Mouse (Mus musculus) ovary, postnatal 14 days (tissue): ENCODE measurements around the gene Dnajb5.
A peak's percentile ranks its signal among the peaks of the same experiment; 100 is the strongest.

Experiments
- DNase-seq: peaks from one replicate; pipeline ENCODE4 v3.0.0; 2022; ENCODE audit warnings: low spot score

The Dnajb5 gene

DNA sequence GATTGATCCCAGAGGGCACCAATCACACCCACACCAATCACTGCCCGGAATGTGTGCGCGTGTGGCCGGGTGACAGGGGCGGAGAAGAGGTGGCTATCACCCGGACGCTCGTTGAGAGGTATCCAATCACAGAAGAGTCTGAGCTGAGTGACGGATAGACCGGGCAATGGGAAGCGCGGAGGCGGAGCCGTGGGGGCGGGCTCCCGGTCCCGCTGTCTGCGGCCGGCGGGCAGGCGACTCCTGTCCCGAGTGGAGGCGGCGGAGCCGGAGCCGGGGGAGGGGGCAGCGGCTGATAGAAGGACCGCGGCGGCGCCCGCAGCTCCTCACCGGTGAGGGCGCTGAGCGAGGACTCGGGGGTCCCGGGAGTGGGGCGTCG, at the start of gene Dnajb5:
Dnajb5 (plus strand) TSS at position 139 of the 376 bp plus-strand sequence.
- peak; percentile 98 for DNase-seq

DNA sequence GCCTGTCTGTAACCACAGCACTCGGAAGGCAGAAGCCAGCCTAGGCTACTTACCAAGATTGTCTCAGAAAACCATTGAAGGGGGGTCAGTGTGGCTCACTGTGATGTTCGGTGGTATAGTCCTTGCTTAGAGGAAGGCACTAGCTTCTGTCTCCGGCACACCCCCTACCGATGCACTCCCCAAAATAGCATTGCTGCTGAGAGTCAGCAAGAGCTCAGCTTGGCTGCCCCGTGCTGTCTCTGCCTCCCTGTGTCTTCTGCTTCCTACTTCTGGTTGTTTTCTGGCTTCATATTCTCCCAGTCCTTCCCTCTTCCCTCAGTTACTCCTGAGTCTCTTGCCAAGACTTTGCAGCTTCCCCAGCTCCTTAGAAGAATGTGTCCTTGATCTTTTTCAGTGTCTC, 48.7 kb upstream of the Dnajb5 start:
- no peak for DNase-seq

DNA sequence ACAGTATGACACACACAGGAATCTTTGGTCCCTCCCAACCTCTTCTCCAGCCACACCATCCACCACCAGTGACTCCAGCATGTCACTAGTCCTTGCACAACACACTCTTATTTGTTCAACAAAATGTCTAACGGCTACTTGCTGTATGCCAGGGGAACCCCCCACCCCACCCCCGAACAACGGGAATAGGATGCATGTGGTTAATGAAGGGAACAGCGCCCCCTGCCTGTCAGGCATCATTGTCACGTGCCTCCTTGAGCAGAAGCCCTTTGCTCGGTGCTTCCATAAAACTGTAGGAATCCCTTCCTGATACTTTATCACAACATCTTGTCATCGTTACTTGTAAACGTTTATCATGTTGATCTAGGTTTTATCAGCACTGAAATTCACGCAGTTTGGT, 47.4 kb upstream of the Dnajb5 start:
- DNase-seq = no peak

DNA sequence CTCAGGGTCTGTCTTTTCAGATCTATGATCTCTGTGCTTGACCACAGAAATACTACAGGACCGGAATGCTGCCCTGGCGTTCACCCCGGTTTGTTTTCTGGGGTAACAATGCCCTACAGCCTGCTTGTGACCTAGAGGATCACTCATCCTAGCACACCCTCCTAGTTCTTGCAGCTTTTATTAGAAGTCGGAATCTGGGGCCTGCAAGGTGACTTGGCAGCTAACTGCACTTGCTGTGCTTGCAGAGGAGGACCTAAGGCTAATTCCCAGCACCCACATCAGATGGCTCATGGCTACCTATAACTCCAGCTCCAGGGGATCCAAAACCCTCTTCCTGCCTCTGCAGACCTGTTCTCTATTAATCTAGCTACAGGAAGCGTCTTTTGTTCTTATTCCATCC, 46.9 kb upstream of the Dnajb5 start:
- DNase-seq = no peak

DNA sequence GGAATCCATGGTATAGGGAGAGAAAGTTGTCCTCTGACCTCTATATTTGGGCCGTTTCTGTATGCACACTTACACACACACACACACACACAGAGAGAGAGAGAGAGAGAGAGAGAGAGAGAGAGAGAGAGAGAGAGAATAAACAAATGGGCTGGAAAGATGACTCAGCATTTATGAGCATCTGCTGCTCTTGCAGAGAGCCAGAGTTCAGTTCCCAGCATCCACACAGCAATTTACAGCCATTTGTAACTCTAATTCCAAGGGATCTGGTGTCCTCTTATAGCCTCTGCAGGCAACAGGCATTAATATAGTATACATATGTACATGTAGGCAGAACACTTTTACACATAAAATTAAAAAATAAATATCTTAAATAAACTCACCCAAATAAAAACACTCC, 45.7 kb upstream of the Dnajb5 start:
- no peak for DNase-seq

DNA sequence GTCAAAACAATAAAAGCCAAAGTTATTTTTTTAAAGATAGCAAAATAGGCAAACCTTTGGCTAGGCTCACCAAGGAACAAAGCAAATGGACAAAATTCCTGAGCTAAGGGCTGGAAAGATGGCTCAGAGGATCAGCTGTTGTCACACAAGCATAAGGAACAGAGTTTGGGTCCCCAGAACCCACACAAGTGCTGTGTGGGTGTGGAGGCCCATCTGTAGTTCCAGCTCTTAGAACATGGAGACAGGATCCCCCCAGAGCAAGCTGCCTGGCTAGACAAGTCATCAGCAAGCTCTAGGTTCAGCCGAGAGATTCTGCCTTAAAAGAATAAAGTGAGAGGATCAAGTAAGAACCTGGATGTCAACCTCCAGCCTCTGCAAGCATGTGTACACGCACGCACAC, 45.1 kb upstream of the Dnajb5 start:
- no peak for DNase-seq

DNA sequence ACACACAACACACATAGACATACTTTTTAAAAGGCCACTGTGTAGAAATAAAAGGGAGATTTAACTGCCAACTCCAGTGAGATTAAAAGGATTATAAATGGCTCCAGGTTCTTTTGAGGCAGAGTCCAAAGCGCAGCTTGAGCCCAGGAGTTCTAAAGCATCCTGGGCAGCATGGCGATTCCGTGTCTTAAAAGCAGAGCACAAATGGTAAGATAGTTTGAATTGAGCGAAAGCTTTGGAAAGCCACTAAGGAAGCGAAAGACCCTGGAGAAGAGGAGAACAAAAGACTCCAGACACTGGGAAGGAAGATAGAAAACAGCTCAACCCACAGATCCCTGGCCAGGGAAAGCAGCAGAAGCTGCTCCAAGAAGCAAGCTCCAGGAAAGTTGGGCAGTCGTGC, 44.6 kb upstream of the Dnajb5 start:
- DNase-seq = no peak

DNA sequence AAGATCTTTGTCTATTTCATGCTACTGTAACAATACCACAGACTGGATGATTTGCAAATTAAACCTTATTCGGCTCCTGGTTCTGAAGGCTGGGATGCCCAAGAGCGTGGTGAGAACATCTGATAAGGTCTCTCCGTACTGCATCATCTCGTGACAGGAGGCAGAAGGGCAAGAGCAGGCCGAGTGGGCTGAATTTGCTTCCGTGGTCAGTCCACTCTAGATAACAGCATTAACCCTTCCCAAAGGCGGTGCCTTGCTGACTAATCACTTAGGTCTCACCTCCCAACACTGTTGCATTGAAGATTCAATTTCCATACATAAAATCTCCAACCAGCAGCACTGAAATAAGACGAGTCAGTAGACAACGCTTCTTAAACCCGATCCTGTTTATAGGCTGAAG, 36.2 kb upstream of the Dnajb5 start:
- no peak for DNase-seq

DNA sequence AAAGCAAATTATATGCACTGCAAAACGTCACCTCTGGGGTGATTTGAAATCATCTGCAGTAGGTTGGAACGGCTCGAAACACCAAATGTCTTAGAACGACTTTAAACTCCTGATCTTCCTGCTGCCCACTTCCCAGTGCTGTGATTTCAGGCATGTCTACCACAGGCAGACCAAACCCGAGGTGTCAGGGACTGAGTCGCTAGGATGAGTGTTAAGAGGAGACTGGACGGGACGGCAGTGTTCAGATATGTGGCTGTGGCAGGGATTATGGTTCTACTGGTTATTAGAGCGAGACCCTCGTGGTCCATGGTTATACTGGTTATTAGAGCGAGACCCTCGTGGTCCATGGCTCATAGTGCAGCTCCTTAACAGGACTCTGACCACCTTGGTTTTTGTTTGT, 34.3 kb upstream of the Dnajb5 start:
- no peak for DNase-seq

DNA sequence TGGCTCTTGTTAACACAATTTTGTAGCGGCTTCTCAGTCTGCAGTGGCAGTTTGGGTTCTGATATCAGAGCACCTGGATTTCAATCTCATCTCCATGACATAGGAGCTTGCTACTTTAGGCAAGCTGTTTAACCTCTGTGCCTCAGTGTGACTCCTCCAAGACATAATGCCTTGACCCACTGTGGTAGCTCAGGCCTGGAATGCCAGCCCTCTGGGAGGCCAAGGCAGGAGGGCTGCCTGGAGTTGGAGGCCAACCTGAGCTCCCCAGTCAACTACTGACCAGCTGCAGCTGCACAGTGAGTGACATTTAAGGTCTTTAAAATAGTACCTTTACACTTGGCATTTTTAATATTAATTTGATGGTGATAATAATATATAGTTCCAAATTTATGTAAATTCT, 33.6 kb upstream of the Dnajb5 start:
- DNase-seq = no peak

DNA sequence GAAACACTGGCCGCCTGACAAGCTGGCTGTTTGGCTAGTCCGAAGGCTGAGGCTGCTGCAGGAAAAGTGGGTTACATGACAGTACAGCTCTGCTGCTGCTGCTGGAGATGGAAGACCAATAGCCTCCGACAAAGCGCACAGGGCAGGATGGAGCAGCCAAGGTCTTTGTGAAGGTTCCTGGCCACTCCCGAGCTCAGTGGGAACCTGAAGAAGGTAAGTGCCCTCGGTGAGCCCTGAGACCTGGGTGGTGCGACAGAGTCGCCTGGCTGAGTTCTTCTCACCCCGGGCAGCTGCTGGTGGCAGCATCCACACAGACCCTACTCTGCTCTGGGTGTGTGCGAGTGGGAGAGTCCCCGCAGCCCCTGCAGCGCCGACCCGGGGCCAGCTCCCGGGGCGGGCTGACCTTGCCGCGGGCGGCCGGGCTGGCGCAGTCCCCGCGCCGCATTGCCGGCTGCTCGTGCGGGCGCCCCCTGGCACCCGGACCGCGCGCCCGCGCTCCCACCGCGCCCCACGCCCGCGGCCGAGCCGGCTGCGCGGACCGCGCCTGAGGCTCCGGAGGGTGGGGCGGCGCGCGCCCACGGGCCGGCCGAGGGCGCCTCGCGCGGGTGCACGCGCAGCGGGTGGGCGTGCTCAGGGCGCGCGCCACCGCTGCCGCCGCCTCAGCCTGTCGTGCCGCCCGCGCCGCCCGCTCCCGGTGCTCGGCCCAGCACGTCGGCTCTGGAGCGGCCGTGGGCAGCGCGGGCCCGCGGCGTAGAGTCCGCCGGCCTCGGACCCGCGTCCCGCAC, 32.8 kb upstream of the Dnajb5 start, which contains the start of gene Phf24:
Phf24 (plus strand) TSS at position 44 of the 785 bp plus-strand sequence.
- no peak for DNase-seq

DNA sequence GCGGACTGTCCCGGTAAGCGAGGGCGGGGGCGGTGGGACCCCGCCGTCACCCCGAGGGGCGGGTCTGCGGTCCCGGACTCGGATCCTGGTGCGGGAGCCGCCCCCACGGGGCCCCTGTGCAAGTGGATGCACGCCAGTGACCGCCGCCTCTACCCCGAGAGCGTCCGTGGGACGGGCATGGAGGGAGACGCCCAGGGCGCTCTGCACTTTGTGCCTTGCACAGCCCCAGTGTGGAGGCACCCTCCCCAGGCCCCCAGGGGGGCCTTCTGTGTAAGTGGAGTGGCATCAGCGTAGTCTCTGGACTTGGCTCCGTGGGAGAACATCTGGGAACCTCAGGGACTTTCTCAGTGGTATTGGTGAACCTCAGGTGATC, 32.2 kb upstream of the Dnajb5 start:
- no peak for DNase-seq

DNA sequence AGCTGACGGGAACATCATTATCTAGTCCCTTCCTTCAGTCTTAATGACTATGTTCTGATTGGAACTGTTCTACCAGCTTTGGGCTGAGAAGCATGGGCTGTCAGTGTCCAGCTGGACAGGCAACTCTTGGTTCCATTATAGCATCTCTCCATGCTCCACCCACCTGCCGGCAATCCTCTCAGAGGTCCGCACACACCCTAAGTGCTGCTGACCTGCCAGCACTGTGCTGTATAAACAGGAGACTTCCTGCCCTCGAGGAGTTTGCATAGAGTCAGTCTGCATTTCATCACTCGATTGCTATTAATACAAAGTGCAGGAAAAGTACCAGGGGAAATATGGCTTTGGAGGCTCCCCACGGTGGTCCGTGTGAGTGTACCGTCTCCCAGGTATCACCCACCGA, 28.9 kb upstream of the Dnajb5 start:
- DNase-seq = no peak

DNA sequence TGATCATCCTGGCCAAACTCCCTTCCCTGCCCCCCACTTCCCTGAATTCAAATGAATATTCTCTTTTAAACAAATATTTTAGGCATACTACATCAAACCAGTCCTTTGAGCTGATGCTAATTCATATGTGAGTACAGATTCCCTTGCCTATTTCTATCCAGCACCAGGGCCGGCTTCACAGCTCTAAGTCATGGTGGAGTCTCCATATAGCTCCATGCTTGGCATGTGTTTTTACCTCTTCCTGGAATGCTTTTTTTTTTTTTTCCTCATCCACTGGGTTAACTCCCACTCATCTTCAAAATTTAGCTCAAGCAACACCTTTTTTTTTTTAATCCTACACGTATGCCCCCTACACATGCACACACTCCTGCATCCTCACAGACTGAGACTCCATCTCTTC, 28.1 kb upstream of the Dnajb5 start:
- DNase-seq = no peak

DNA sequence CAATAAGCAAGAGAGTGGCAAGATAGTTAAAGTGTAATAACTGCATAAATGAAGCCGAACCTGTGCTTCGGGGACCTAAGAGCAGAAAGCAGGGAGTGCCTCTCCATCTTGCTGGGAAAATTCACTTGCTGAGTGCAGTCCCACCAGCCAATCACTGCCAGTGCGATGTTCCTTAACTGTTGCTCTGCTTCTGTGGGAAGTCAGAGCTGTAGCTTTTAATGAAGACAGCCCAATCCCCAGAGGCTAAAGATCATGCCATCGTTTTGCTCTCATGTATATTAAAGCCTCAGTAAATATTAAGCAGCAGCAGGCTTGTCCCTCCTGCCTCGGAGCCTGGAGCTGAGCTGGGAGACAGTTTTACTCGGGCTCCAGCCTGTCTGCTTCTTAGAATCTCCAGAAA, 27.6 kb upstream of the Dnajb5 start:
- DNase-seq = no peak

DNA sequence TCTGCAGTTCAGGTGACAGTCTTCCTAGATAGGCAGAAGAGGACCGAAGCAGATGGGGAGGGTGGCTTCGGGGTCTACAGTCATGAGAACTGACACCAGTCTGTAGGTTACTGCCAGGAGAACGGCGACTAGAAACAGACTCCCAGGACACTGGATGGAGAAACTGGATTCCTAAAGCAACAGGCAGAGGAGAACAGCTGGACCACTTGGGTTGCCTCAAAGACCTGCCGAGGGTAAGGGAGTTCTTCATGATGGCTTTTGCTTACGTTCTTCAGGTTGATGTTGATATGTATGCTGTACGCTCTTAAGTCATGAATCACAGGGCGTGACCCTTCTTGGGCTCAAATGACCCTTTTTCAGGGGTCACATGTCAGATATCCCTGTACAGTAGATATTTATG, 27.2 kb upstream of the Dnajb5 start:
- DNase-seq = no peak

DNA sequence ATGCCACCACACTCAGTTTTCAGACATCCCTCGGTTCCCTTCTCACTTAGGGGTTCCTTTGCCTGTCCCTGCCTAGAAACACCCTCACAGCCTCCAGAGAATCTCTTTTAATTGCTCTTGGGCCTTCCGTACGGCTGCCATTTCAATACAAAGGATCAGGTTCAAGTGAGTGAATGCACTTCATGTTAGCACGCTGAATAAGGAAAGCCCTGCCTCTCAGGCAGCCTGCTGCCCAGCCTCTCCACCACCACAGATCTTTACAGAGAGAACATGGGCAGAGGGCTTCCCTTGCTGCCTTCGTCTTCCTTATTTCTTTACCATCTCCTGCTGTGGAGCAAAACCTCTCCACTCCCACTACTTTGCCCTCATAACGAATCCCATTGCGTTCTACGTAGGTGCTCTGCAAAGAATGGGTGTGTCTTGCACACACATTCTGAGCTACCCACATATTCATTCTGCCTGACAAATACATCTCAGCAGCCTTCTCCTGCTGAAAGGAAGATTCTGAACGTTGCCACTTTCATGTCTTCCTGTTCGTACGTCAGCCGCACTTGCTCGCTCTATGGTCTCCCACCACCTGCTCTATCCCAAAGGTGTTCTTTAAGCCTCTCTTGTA, 25.4 kb upstream of the Dnajb5 start:
- no peak for DNase-seq

DNA sequence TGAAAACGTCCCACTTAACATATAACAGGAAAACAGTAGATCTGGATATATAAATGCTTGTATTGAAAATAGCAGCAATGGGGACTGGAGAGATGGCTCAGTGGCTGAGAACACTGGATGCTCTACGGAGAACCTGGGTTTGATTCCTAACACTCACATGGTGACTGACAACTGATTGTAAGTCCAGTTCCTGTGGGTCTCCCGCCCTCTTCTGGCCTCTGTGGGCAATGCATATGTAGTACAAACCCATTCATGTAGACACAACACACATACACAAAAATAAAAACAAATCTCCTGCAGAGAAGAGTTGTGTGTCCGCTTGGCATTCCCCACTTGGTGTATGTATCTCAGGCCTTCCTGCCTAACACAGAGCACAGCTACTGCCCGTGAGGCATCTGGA, 21.4 kb upstream of the Dnajb5 start:
- no peak for DNase-seq

DNA sequence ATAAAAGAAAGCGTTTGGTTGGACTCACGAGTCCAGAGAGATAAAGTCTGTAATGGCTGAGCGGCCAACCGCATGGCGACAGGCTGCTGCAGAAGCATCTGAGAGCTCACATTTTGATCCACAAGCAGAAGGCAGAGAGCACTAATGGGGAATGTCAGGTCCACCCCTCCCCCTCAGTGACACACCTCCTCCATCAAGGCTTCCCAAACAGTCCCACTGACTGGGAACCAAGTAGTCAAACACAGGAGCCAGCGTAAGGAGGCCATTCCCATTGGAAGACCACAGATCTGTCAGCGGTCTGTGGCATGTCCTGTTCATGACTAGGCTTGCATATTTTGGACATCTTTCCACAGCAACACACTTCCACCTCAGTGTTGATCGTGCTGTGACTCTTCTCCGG, 20.7 kb upstream of the Dnajb5 start:
- no peak for DNase-seq

DNA sequence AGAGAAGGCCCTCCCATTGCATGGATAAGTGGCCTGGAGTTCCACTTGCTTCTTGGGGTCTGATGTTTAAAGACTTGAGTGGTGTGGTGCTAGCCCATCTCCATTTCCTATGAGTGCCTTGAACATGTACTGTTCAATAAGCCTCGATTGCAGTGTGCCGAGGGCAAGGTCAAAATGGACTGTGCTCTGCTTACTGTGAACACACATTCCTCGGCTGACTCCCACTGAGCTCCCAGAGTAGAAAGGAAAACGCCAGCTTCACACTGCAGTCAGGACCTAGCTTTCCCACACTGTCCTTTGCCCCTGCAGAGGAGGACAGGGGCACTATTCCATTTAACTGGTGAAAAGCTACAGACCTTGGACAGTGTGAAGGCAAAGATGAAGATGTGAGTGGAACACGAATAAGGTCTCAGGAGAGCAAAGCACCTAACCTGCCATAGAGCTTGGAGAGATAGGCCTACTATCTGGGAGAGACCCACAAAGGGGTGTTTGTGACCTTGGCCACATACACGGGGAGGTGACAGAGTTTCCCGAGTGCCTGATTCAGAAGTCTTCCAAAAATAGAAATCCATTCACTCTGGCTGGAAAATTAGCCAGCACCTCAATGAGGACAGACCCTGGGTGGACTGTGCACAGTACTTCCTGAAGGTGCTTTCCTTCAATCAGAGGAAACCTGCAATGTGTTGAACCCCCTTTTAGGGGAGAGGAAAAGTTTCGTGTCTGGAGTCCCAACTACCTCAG, 17.2 kb upstream of the Dnajb5 start:
- no peak for DNase-seq

DNA sequence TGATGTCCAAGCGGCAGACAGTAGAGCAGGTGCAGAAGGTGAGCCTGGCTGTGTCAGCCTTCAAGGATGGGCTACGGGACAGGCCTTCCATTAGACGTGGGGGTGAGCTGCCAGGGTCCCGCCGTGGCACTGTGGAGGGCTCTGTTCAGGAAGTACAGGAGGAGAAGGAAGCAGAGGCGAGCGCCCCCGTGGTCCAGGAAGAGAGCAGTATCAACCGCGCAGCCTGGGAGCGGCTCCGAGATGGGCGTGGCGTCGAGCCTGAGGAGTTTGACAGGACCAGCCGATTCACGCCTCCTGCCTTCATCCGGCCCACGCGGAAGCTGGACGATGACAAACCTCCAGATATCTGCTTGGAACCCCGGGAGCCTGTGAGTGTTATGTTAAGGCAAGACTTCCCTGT, 16.0 kb upstream of the Dnajb5 start:
- peak; percentile 36 for DNase-seq

DNA sequence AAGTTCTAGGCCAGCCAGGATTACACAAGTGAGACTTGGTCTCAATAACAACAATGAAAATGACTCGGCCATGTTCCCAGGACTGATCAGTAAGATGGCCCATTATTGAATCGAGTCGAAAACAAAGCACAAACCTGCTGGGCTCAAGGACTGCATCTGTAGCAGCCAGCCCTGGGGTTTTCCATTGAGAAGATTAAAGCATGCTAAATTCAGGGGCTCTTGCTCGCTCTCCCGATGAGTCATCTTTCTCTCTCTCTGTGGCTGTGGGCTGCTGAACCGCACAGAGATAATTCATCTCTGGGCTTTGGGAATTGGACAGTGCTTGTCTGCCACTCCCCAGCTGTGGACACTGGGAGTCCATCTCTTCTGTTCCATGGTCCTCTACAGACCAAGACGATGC, 8.2 kb upstream of the Dnajb5 start:
- DNase-seq = no peak

DNA sequence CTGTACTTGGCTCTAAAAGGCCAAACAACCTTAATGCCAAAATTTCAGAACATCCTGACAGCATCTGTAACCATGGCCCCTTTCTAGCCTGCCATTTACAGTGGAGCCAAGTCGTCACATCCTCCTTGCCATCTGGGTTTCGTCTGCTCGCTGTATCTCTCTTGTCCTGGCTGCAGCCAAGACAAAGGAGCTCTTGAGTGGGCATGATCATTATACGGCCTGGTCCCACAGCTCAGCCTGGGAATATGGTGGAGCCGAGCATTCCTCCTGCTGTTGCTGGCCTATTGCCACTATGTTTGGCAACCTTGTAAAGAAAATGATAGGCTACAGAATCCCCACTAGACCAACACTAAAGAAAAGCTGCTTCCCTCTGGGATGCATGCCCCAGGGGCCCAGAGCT, 6.3 kb upstream of the Dnajb5 start:
- DNase-seq = no peak
